Mouse (Mus musculus) kidney, adult 11 months (tissue): ENCODE results near the gene Vmn1r70.

ENCODE experiments used
- DNase-seq: peaks from one replicate; pipeline ENCODE4 v3.0.0; 2022

Gene Vmn1r70

DNA sequence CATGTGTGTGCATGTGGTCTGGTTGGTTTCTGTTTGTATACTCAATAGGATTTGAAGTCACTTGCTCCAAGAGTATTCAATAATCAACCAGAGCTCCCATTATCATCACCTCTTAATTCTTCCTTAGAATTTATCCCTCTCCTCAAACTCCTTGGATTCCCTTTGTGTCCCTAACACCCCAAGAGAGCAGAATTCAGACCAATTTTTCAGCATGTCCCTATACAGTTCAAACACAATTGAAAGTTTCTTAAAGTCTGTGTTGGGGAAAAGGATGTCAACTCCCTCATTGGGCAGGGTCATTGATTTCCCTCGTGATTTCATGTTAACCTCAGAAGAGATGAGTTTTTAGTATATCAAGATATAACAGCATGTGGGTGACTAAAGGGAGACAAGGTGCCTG is at the start of gene Vmn1r70:
Gene Vmn1r70 (plus strand): TSS at position 301 of the 400 bp plus-strand sequence.
- no peak for DNase-seq

DNA sequence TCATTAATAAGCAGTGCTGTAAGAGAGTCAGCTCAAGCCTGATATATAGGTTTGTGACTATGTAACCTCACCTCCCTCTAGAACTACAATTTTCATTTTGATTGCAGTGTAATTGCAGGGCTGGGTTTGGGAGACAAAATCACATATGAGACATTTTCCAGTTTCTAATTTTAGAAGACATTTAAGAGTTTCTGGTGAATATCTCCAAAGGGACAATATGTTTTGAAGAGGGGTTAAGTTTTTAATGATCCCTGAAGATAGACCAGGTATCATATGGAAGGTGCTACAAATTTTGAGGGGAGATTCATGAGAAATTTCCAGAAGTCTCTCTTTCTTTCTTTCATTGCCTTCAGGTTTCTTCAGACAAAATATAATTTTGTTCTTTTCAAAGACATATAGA is 17.8 kb upstream of the Vmn1r70 start, which contains the start of gene Vmn1r69:
Gene Vmn1r69 (minus strand): TSS at position 101 of the 400 bp plus-strand sequence.
- DNase-seq = no peak
